ENCODE assay signal across 8 mouse cellular contexts in the genomic region with DNA sequence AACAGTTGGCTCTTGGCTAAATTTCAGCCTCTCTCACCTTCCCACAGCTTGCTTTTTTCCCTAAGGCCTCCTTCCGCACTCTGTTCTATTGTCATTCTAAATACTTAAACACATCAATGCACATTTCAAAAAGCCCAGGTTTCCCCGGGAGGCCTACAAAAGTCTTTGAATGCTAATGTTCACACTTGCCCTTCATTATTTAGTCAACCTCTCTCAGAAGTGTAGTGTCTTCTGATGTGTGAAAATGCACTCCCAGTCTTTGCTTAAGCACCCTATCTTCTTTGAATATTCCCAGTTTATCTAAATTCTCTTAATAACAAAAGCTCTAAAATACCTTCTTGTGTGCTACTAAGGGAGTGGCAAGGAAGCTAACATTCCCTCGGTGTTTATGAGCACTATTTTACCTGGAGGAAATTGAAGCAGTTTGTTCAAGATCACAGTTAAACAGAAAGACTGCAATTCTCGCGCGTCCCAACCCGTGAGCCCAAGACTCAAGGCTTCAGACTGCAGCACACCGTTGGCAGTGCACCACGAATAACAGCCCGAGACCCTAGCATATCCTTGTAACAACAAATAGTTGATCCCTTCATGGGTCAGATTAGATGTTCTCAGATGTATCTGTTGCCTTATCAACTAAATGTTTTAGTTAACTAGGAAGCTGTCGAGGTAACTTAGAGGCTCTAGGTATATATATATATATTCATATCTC. TPM values are rescaled to one million over a fixed set of nuclear protein-coding genes. Genes with fewer than 3 reads are reported as not detected.
DNase-seq lines count a peak whose midpoint lies in the region; ATAC-seq lines count a peak whose summit lies in the region.

No protein-coding gene starts in this region.

- ATAC-seq in heart, embryonic 11.5 days (replicated peaks; ENCODE audit: insufficient number of reproducible peaks, low FRiP score, low TSS enrichment), result no peak
- ATAC-seq in forebrain, embryonic 12.5 days (ENCODE audit: low FRiP score), result no peak

- H3K36me3 ChIP-seq in heart, embryonic 11.5 days (ENCODE audit: control insufficient read depth, insufficient read depth, low read length), result no peaks in the 10 kb centered on the region
- H3K36me3 ChIP-seq in forebrain, embryonic 12.5 days (replicated peaks), result no peaks in the 10 kb centered on the region
- H3K36me3 ChIP-seq in midbrain, embryonic 10.5 days, result peaks cover 6% of the 10 kb centered on the region; the same call in 1 of the 2 replicates

- peak overlapping the region; percentile 71; the same call in 1 of the 2 replicates for H3K4me3 ChIP-seq in heart, embryonic 11.5 days (ENCODE audit: low read depth, low read length)
- peak overlapping the region; percentile 99; the same call in 1 of the 2 replicates for H3K4me3 ChIP-seq in forebrain, embryonic 12.5 days (replicated peaks)
- H3K4me3 ChIP-seq in midbrain, embryonic 10.5 days, result peak overlapping the region; percentile 100

- H3K9me3 ChIP-seq in heart, embryonic 11.5 days (replicated peaks; ENCODE audit: control insufficient read depth, low read length), result no peaks in the 10 kb centered on the region
- H3K9me3 ChIP-seq in forebrain, embryonic 12.5 days, result no peaks in the 10 kb centered on the region
- no peaks in the 10 kb centered on the region for H3K9me3 ChIP-seq in midbrain, embryonic 10.5 days (replicated peaks)

- H3K27ac ChIP-seq in heart, embryonic 11.5 days (ENCODE audit: low read depth, low read length), result no peak overlapping the region
- H3K27ac ChIP-seq in forebrain, embryonic 12.5 days, result peak overlapping the region; percentile 47
- peak overlapping the region; percentile 100 for H3K27ac ChIP-seq in midbrain, embryonic 10.5 days (replicated peaks)

- H3K9ac ChIP-seq in heart, embryonic 11.5 days (ENCODE audit: low read depth, low read length), result no peak overlapping the region
- H3K9ac ChIP-seq in forebrain, embryonic 12.5 days, result no peak overlapping the region; the same call in 1 of the 2 replicates

- H3K4me2 ChIP-seq in heart, embryonic 11.5 days, result peak overlapping the region; percentile 81
- peak overlapping the region; percentile 71 for H3K4me2 ChIP-seq in forebrain, embryonic 12.5 days

- H3K4me1 ChIP-seq in heart, embryonic 11.5 days (ENCODE audit: control insufficient read depth, insufficient read depth, low read length), result peaks cover 5% of the 10 kb centered on the region; the same call in 1 of the 2 replicates
- H3K4me1 ChIP-seq in forebrain, embryonic 12.5 days, result peaks cover 31% of the 10 kb centered on the region
- H3K4me1 ChIP-seq in midbrain, embryonic 10.5 days, result peaks cover 44% of the 10 kb centered on the region

- WGBS in heart, embryonic 11.5 days (ENCODE audit: insufficient replicate concordance), result 36% methylated on average over 11 of the region's 11 CpGs
- 28% methylated on average over 11 of the region's 11 CpGs for WGBS in forebrain, embryonic 12.5 days
- 21% methylated on average over 11 of the region's 11 CpGs for WGBS in midbrain, embryonic 10.5 days

- DNase-seq in heart, postnatal 4 days, result no peak
- DNase-seq in ES-CJ7 (ENCODE audit: low read depth, low spot score), result peak; percentile 92
- peak; percentile 33 for DNase-seq in midbrain, embryonic 10.5 days (ENCODE audit: low spot score)
- DNase-seq in spleen, postnatal 4 days (ENCODE audit: low spot score in 2 of 2), result no peak
- no peak for DNase-seq in MN1 (ENCODE audit: low spot score)
- DNase-seq in kidney, adult 11 months, result no peak

- H3K27me3 ChIP-seq in heart, embryonic 11.5 days (ENCODE audit: control insufficient read depth, insufficient read depth, low read length), result no peaks in the 10 kb centered on the region
- H3K27me3 ChIP-seq in forebrain, embryonic 12.5 days, result no peaks in the 10 kb centered on the region
- H3K27me3 ChIP-seq in midbrain, embryonic 10.5 days (ENCODE audit: low read depth, poor library complexity, severe bottlenecking), result no peaks in the 10 kb centered on the region

RNA-seq across cellular contexts. Expression of a gene that starts 1.2 kb away (rescaled TPM):
- polyA plus RNA-seq in heart, embryonic 11.5 days (2014; fragmentation: Nextera tagmentation; extraction: Ambion mirVana), result 58.3 and 60.5 TPM in 2 replicates
- 10 to 100 TPM; 30.4 to 33.0 TPM for total RNA-seq in heart, postnatal 4 days (2021)
- 88.3 and 94.6 TPM in 2 replicates for polyA plus RNA-seq in forebrain, embryonic 12.5 days (2016; fragmentation: Nextera tagmentation; extraction: Ambion mirVana)
- polyA plus RNA-seq in midbrain, embryonic 10.5 days (2016; fragmentation: Nextera tagmentation; extraction: Ambion mirVana), result 80.3 and 82.0 TPM in 2 replicates

RNA-seq across cellular contexts. Expression of a gene that starts 25.6 kb away (rescaled TPM):
- polyA plus RNA-seq in heart, embryonic 11.5 days (2014; fragmentation: Nextera tagmentation; extraction: Ambion mirVana), result not detected in 2 replicates
- total RNA-seq in heart, postnatal 4 days (2021), result not detected
- not detected in 2 replicates for polyA plus RNA-seq in forebrain, embryonic 12.5 days (2016; fragmentation: Nextera tagmentation; extraction: Ambion mirVana)
- not detected in 2 replicates for polyA plus RNA-seq in midbrain, embryonic 10.5 days (2016; fragmentation: Nextera tagmentation; extraction: Ambion mirVana)

Comparison
In these comparisons a context has a peak if more than half of its experiments do, and no peak if none do; other contexts are left out.
1. DNase-seq: peak in ES-CJ7 (single experiment) and midbrain, embryonic 10.5 days (single experiment); none in heart, postnatal 4 days (single experiment), spleen, postnatal 4 days (0 of 2), MN1 (single experiment) and kidney, adult 11 months (single experiment).
2. Peak in every context shown above with its lines, with median percentiles within 50 percentile points of each other: H3K4me3 ChIP-seq.